Comparison of ENCODE assay signal across 9 mouse cellular contexts in the genomic region with DNA sequence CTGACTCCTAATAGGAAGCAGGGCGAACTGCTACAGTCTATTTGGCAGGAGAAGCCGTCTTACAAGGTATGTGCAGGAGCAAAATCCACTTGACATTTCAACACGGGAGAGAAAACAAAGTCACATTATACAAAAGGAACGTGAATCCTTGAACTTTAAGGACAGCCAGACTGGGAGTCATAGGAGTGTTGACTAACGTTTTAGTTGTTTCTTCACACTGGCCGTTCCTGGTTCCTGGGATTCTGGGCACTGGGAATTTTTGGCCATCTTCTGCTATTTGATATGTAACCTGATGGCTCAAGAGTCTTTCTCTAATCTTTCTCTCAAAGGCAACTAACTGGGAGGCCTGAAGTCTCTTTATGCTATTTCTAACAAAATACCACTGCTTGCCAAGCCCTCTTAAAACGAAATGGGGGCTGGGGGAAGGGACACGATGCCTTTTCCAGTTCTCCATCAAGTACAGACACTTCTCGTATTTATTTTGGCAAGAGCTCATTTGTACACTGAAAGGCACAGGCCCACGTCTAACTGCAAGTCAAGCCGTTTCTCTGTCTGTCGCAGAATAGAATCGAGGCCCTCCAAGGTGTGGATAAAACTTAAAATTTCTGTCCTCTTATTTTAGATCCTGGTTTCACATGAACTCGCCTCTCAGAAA. TPM values are rescaled to one million over a fixed set of nuclear protein-coding genes. Genes with fewer than 3 reads are reported as not detected.
DNase-seq lines count a peak whose midpoint lies in the region; ATAC-seq lines count a peak whose summit lies in the region.
"Had no signal": no experiment of that assay in that cellular context is flagged by ENCODE, and none has a peak within 500 bp of the region (broad histone marks: within the 10 kb centered on the region; RNA-seq: fewer than 3 reads in every experiment).

No protein-coding gene starts in this region.

- no peak for DNase-seq in heart, postnatal 14 days
- no peak for DNase-seq in midbrain, embryonic 11.5 days (ENCODE audit: low spot score, missing footprints)
- DNase-seq in yolk sac, embryonic 10.5 days (ENCODE audit: low spot score): peak; percentile 34
- DNase-seq in urinary bladder, postnatal 25 days (ENCODE audit: low spot score): no peak
- DNase-seq: thymus, postnatal 4 days had no signal

- H3K27me3 ChIP-seq in heart, embryonic 15.5 days: no peaks in the 10 kb centered on the region
- no peaks in the 10 kb centered on the region for H3K27me3 ChIP-seq in midbrain, embryonic 13.5 days
- H3K27me3 ChIP-seq in midbrain, embryonic 11.5 days (ENCODE audit: control insufficient read depth, insufficient read depth, low read length): peaks cover under 1% of the 10 kb centered on the region
- peaks cover 11% of the 10 kb centered on the region; the same call in 1 of the 2 replicates for H3K27me3 ChIP-seq in limb, embryonic 13.5 days
- H3K27me3 ChIP-seq: limb, embryonic 15.5 days had no signal

- H3K4me1 ChIP-seq in heart, embryonic 15.5 days (replicated peaks): peaks cover 32% of the 10 kb centered on the region
- H3K4me1 ChIP-seq in midbrain, embryonic 13.5 days (replicated peaks): peaks cover 36% of the 10 kb centered on the region
- H3K4me1 ChIP-seq in midbrain, embryonic 11.5 days (ENCODE audit: control insufficient read depth, insufficient read depth, low read length): peaks cover 31% of the 10 kb centered on the region
- peaks cover 39% of the 10 kb centered on the region for H3K4me1 ChIP-seq in limb, embryonic 13.5 days

- H3K9me3 ChIP-seq in heart, embryonic 15.5 days (replicated peaks): no peaks in the 10 kb centered on the region
- H3K9me3 ChIP-seq in midbrain, embryonic 13.5 days: no peaks in the 10 kb centered on the region
- no peaks in the 10 kb centered on the region for H3K9me3 ChIP-seq in midbrain, embryonic 11.5 days (ENCODE audit: control insufficient read depth, low read length)
- H3K9me3 ChIP-seq in limb, embryonic 13.5 days: no peaks in the 10 kb centered on the region
- H3K9me3 ChIP-seq: limb, embryonic 15.5 days had no signal

- no peaks in the 10 kb centered on the region for H3K36me3 ChIP-seq in heart, embryonic 15.5 days
- no peaks in the 10 kb centered on the region for H3K36me3 ChIP-seq in midbrain, embryonic 13.5 days
- no peaks in the 10 kb centered on the region for H3K36me3 ChIP-seq in midbrain, embryonic 11.5 days (ENCODE audit: control insufficient read depth, insufficient read depth, low read length)
- no peaks in the 10 kb centered on the region for H3K36me3 ChIP-seq in limb, embryonic 13.5 days
- H3K36me3 ChIP-seq: limb, embryonic 15.5 days had no signal

- no peak for ATAC-seq in heart, embryonic 15.5 days (replicated peaks; ENCODE audit: insufficient number of reproducible peaks, insufficient read depth, low FRiP score, low read depth)
- no peak for ATAC-seq in midbrain, embryonic 13.5 days
- ATAC-seq in midbrain, embryonic 11.5 days (ENCODE audit: low FRiP score): no peak
- ATAC-seq in limb, embryonic 13.5 days (ENCODE audit: low FRiP score, low read depth): no peak

- peak overlapping the region; percentile 17; the same call in 1 of the 2 replicates for H3K4me2 ChIP-seq in heart, embryonic 15.5 days
- H3K4me2 ChIP-seq in midbrain, embryonic 13.5 days (replicated peaks): peak overlapping the region; percentile 19
- H3K4me2 ChIP-seq in midbrain, embryonic 11.5 days: no peak overlapping the region; the same call in 1 of the 2 replicates
- H3K4me2 ChIP-seq in limb, embryonic 13.5 days (replicated peaks): peak overlapping the region; percentile 19; the same call in 1 of the 2 replicates
- H3K4me2 ChIP-seq: limb, embryonic 15.5 days had no signal

- H3K4me3 ChIP-seq in heart, embryonic 15.5 days: no peak overlapping the region
- no peak overlapping the region for H3K4me3 ChIP-seq in midbrain, embryonic 13.5 days (replicated peaks)
- H3K4me3 ChIP-seq in midbrain, embryonic 11.5 days (ENCODE audit: low read depth, low read length): no peak overlapping the region
- H3K4me3 ChIP-seq in limb, embryonic 13.5 days: no peak overlapping the region
- H3K4me3 ChIP-seq: limb, embryonic 15.5 days had no signal

- no peak overlapping the region for H3K9ac ChIP-seq in heart, embryonic 15.5 days
- no peak overlapping the region for H3K9ac ChIP-seq in midbrain, embryonic 13.5 days (replicated peaks)
- H3K9ac ChIP-seq in midbrain, embryonic 11.5 days (ENCODE audit: low read length): no peak overlapping the region; the same call in 1 of the 2 replicates
- no peak overlapping the region for H3K9ac ChIP-seq in limb, embryonic 13.5 days
- H3K9ac ChIP-seq: limb, embryonic 15.5 days had no signal

- 34% methylated on average over 14 of the region's 14 CpGs for WGBS in heart, embryonic 15.5 days
- WGBS in midbrain, embryonic 13.5 days: 33% methylated on average over 14 of the region's 14 CpGs
- WGBS in midbrain, embryonic 11.5 days: 40% methylated on average over 14 of the region's 14 CpGs
- 46% methylated on average over 14 of the region's 14 CpGs for WGBS in limb, embryonic 13.5 days

- H3K27ac ChIP-seq in heart, embryonic 15.5 days: peak overlapping the region; percentile 22; the same call in 1 of the 2 replicates
- no peak overlapping the region for H3K27ac ChIP-seq in midbrain, embryonic 13.5 days
- no peak overlapping the region for H3K27ac ChIP-seq in midbrain, embryonic 11.5 days (ENCODE audit: low read depth, low read length)
- H3K27ac ChIP-seq in limb, embryonic 13.5 days: no peak overlapping the region; the same call in 1 of the 2 replicates
- H3K27ac ChIP-seq: limb, embryonic 15.5 days had no signal

- intact Hi-C loops in heart, postnatal 14 days (cut with DNase I): loop anchor here (5.0 kb wide), 4 partner anchors 73 to 278 kb away; no protein-coding TSS in a partner anchor

RNA-seq across cellular contexts. Expression of gene Atxn1, which starts 4.4 kb away (rescaled TPM):
- 8.1 and 8.4 TPM in 2 replicates for polyA plus RNA-seq in heart, embryonic 15.5 days (2015; fragmentation: Nextera tagmentation; extraction: Ambion mirVana)
- total RNA-seq in heart, postnatal 14 days (2021): 10 to 100 TPM; 43.3 to 46.1 TPM
- polyA plus RNA-seq in midbrain, embryonic 13.5 days (2015; fragmentation: Nextera tagmentation; extraction: Ambion mirVana): 6.3 and 7.1 TPM in 2 replicates
- 1.4 and 1.7 TPM in 2 replicates for polyA plus RNA-seq in midbrain, embryonic 11.5 days (2014; fragmentation: Nextera tagmentation; extraction: Ambion mirVana)
- polyA plus RNA-seq in limb, embryonic 13.5 days (2015; fragmentation: Nextera tagmentation; extraction: Ambion mirVana): 6.0 and 6.8 TPM in 2 replicates
